Mouse (Mus musculus): ENCODE data around the gene Esp3. TPM values are rescaled to one million over a fixed set of nuclear protein-coding genes. Genes with fewer than 3 reads are reported as not detected.
"Not testable (repeated sequence)": the region's sequence is repeated elsewhere in the genome, so short reads cannot be mapped to it uniquely, and the experiment has no call there.

The Esp3 gene
- polyA plus RNA-seq (2012; rRNA removed), result not detected in 2 replicates

- DNase-seq (ENCODE audit: low read depth), result not testable (repeated sequence)
Measured at GRCm38 (mm10) chr17:40631775-40632174, at the start of gene Esp3. TSS of gene Esp3 (plus strand) at chr17:40632075.

DNA sequence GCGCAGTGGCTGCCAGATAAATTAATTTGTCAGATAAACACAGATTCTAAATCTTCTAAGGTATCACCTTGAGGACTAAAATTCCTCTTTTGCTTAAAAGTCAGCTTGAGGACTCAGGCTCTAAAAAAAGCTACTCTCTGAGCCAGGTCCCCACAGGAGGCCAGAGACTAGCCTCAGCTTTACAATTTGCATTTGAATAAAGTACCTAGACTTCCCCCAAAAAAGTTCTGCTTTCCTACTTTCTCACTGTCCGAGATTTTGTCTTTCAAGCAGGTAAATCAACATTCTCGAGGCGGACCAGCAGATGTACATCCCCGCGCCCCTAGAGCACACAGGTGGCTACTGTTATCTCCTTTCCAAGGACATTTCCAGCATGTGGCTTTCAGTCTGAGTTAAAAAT, 48.0 kb upstream of the Esp3 start:
- not testable (repeated sequence) for DNase-seq (ENCODE audit: low read depth)

GRCm38 (mm10) chr17:40591297-40591696, 40.6 kb upstream of the Esp3 start:
- no peak for DNase-seq (ENCODE audit: low read depth)
- no peak for TF ChIP-seq CTCF (IDR thresholded peaks at IDR 0.05; ENCODE audit: borderline replicate concordance, extremely low read depth, insufficient read depth, insufficient read length)
- no peak for TF ChIP-seq POLR2A (IDR thresholded peaks at IDR 0.05; ENCODE audit: borderline replicate concordance, extremely low read depth, insufficient read depth, insufficient read length, poor library complexity, severe bottlenecking)

- DNase-seq (ENCODE audit: low read depth), result no peak
Measured at GRCm38 (mm10) chr17:40598294-40598693, 33.6 kb upstream of the Esp3 start, which contains the start of gene Esp4. TSS of gene Esp4 (plus strand) at chr17:40598594.

DNA sequence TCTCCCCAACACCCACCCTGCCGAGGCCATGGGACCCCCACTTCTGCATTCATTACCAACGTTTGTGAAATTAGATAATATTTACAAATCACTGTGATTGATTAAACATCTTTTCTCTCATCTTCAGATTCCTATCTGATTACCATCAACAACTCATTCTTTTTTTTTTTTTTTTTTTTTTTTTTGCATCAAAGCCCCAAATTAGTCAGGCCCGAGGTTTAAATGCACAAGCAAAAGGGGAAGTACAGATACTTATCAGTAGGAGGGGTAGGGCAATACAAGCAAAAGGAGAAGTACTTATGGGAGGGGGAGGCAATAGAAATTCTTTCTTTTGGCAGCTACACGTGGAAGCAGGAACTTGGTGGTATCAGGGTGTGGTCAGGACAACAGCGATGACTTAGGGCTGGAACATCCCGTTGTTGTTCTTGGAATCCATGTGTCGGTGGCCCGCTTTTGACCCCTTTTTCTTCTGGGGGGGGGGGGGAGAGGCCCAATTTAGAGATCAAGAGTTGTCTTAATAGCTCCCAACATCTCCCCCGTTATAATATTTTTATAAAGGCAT, 30.3 kb downstream of the Esp3 start:
- DNase-seq (ENCODE audit: low read depth), result not testable (repeated sequence)

More at GRCm38 (mm10) chr17:40598294-40598693, 33.6 kb upstream of the Esp3 start, which contains the start of gene Esp4:
- TF ChIP-seq CTCF (IDR thresholded peaks at IDR 0.05; ENCODE audit: borderline replicate concordance, extremely low read depth, insufficient read depth, insufficient read length) (no peak), POLR2A (IDR thresholded peaks at IDR 0.05; ENCODE audit: borderline replicate concordance, extremely low read depth, insufficient read depth, insufficient read length, poor library complexity, severe bottlenecking) (no peak)

DNA sequence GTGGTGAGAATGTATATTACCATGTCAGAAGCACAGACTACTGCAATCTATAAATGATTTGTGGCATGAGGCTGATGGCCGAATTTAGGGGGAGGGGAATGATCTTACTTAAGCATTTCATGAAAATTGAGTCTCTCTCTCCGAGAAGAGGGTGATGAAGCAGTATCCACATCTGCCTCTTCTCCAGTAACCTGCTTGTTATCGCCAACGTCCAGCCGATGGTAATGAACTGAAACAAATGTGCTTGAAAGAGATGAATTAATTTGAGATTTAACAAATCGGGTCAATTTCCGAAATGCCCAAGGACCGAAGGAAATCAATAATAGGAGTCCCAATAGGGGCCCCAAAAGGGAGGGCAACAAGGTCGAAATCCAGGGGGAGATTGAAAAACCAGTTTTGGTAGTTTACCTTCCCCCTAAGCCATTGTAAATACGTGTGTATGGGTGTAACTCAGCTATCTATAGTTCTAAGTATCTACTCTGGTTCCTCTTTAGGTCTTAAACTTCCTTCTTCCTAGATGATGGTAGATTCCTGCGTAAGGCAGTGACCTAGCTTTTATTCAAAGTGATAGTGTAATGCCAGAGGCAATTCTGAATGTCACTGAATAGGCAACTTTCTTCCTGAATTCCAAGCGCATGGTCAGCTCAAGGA, 31.4 kb downstream of the Esp3 start:
- DNase-seq (ENCODE audit: low read depth), result not testable (repeated sequence)

Other genes starting within 250 kb of the Esp3 start
- not detected in 2 replicates for gene Esp8, start 112.1 kb upstream of the Esp3 start, polyA plus RNA-seq (2012; rRNA removed)
- not detected in 2 replicates for gene Esp6, start 70.6 kb upstream of the Esp3 start, polyA plus RNA-seq (2012; rRNA removed)
- not detected in 2 replicates for gene Esp4, start 33.5 kb upstream of the Esp3 start, polyA plus RNA-seq (2012; rRNA removed)
- not detected in 2 replicates for gene Esp1, start 95.0 kb downstream of the Esp3 start, polyA plus RNA-seq (2012; rRNA removed)
- gene Crisp2, start 174.9 kb downstream of the Esp3 start, polyA plus RNA-seq (2012; rRNA removed), result not detected in 2 replicates
- gene Rhag, start 179.1 kb downstream of the Esp3 start, polyA plus RNA-seq (2012; rRNA removed), result 0.10 and 0.14 TPM in 2 replicates
- 0.56 and 0.83 TPM in 2 replicates for gene 9130008F23Rik, start 248.5 kb downstream of the Esp3 start, polyA plus RNA-seq (2012; rRNA removed)